Mouse (Mus musculus): ENCODE data around the gene Tfap4.
"Not testable (repeated sequence)": the region's sequence is repeated elsewhere in the genome, so short reads cannot be mapped to it uniquely, and the experiment has no call there.

Tfap4 gene

GRCm38 (mm10) chr16:4592909-4593875 is 33.5 kb upstream of the Tfap4 start:
- no peak for DNase-seq (ENCODE audit: low spot score)

DNA sequence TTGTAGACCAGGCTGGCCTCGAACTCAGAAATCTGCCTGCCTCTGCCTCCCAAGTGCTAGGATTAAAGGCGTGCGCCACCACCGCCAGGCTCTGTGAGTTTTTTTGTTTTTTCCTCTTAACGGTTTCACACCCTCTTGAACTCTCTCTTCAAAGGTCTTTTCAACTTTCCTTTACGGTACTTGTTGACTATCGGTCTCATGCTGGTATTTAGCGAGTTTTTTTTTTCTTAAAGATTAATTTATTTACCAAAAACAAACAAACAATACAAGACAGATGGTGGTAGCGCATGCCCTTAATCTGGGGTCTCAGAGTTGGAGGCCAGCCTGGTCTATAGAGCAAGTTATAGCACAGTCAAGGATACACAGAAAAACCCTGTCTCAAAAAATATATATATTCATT is 30.6 kb upstream of the Tfap4 start:
- DNase-seq (ENCODE audit: low spot score): no peak

- no peak for DNase-seq (ENCODE audit: low spot score)
Observed at GRCm38 (mm10) chr16:4587516-4588210, 28.0 kb upstream of the Tfap4 start.

DNA sequence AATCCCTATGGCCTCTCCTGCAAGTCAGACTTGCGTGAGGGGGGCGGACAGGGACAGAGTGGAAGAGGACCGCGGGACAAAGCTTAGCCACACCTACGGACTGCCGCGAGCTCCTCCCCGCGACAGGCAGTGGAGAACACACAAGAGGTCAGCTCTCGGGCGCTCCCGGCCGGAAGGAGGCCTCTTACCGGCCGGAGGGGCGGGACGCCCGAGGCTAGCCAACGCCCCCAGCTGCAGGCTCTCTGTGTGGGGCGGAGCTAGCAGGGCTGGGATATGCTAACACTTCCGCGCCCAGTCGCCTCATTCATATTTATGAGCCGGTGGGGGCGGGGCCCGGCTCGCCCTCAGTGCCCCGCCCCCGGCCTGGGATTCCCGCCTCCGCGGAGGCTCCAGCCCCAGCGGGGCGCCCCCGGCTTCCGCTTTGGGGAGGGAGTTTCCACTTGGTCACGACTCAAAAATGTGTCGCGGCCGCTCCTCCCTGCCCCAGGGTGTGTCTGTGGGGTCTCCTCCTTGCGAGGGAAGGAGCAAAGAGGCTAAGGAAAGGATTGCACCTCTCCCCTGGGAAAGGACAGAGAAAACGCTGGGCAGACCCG is 27.0 kb upstream of the Tfap4 start:
- DNase-seq (ENCODE audit: low spot score): peak; percentile 87

DNA sequence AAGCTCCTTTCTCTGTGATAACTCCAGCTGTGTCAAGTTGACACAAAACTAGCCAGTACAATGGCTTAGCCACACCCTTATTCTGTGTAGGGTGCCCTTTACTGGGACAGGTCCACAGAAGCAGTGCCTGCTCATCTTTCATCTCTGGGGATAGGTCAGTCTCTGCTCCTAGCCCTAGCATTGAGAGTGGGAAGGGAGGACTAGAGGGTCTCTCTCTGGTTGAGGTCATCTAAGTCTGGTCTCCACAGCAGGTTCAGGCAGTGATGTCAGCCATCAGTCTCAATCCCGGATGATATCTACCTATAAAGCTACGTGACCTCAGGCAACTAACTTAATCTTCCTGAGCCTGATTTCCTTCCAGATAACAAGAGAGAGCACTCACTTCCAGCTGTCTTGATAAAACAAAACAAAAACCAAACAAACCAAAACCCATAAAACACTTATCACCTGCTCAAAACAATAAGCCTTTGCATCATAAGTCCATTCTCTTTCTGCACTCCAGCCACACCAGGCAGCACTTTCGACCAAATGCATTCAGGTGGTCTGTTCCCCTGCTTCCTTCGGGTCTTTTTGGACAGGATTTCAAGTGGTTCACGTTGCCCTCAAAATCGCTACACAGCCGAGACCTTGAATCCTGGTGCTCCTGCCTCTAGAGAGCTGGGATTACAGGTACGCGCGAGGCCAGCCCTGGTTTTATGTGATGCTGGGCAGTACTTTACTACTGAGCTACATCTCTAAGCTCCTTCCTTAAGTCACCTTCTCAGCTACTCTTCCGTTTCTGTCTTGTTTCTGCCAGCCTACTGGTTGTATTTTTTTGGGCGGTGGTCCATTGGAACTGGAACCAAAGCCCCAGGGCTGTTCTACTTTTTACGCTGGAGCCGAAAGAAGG is 26.2 kb upstream of the Tfap4 start:
- DNase-seq (ENCODE audit: low spot score): no peak

GRCm38 (mm10) chr16:4584438-4584837 is 24.8 kb upstream of the Tfap4 start:
- DNase-seq (ENCODE audit: low spot score): no peak

- no peak for DNase-seq (ENCODE audit: low spot score)
Observed at GRCm38 (mm10) chr16:4583807-4584206, 24.2 kb upstream of the Tfap4 start.

- not testable (repeated sequence) for DNase-seq (ENCODE audit: low spot score)
Observed at GRCm38 (mm10) chr16:4581179-4581578, 21.5 kb upstream of the Tfap4 start.

DNA sequence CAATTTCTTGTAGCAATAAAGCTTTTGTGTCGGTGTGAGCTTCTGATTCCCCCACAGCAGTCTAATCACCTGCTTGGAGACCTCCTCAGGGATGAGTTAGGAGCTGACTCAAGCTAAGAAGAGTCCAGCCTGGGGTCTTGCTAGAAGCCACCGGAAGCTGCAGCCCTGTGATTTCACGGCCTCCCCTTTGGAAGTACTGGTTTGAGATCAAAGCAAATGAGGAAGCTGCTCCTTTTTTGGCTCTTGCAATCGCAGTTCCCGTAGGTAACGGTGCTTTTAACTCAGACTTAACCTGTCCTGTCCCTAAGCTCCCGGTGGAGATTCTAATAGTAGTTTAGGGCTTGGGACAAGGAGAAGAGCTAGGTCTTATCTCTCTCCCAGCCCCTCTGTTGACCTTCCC is 19.0 kb upstream of the Tfap4 start:
- no peak for DNase-seq (ENCODE audit: low spot score)

DNA sequence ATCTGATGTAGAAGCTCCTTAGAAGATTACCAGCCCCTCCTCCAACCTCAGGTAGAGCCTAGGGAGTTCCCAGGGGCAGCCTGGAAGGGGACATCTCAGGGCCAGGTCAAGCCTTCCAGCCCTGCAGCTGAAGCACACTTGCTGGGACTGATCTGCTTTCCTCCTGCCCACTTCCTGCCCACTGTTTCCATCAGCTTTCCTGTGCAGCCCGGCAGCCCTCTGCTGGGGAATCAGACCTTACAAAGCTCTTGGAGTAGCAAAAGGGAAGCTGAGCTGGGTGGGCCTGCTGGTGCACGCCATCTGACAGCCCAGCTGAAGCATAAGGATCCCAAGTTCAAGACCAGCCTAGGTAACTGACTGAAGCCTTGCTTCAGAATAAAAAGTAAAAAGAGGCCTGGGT is 17.2 kb upstream of the Tfap4 start:
- DNase-seq (ENCODE audit: low spot score): no peak

- DNase-seq (ENCODE audit: low spot score): no peak
Observed at GRCm38 (mm10) chr16:4576038-4576437, 16.4 kb upstream of the Tfap4 start.

DNA sequence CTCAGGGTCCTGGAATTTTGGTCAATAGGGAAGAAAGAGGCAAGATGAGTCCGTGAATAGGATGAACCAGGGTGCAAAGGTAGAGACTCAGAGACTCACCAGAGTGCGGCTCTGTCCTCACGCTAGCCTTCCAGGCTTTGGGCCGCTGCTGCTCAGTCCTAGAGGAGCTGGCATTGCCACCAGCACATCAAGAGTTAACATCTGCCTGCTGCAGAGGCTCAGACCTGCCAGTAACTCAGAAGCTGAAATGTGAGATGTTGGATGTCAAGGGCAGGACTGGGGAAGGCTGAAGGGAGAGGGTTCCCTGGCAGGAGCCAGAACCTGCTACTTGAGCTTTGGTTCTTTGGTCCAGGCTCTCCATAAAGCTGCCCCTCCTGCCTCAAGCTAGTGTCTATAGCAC is 11.1 kb upstream of the Tfap4 start:
- no peak for DNase-seq (ENCODE audit: low spot score)

DNA sequence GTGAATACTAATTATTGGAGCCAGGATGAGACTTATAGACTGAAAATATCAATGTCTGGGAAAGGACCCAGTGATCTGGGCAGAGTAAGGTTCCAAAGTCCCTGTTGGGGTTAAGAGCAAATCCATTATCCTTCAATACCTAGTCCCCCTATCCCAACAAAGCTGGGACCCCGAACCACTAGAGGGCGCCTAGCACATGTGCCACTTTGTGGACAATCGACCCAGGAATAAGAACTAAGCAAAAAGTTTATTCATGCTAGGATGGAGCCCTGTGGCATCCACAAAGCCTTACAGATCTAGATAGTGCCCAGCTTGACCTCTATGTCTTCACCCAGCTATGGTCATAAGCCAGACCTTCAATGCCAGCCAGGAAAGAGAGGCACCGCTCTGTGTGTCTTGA is 8.3 kb upstream of the Tfap4 start:
- peak; percentile 49 for DNase-seq (ENCODE audit: low spot score)

DNA sequence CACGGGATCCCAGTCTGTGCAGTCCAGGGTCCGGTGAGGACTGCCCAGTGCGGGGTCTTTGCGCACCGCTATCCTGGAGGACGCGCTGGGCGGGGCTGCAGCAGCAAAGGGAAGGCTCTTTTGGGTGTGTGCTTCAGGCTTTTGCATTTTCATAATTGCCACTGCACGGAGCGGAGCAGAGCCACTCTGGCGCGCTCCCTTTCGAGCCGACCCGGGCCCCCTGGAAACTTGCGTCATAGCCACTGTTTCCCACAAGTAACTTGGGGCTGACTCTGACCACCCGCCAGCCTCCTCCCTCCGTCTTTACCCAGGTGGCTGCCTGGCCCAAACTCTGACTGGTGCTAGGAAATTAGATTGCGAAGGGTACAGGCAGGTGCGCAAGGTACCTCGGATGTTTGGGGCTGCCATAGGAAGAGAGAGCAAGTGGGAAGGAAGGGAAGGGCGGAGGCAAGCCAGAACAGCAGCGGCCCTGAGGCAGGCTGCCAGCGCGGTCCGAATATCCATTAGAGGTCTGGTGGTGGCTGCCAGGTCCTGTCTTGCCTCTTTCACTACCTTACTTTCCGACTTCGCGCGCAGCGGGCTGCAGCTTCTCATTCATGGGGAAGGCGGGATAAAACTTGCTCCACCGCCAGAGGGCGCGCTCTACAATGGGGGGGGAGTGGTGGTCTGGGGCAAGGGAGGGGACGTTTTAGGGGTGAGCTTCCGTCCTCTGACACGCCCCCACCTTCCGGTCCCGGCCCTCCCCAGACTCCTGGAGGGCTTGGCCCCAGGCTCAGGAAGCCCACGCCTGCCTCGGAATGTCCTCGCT is 695 bp upstream of the Tfap4 start:
- DNase-seq (ENCODE audit: low spot score): peak; percentile 41

DNA sequence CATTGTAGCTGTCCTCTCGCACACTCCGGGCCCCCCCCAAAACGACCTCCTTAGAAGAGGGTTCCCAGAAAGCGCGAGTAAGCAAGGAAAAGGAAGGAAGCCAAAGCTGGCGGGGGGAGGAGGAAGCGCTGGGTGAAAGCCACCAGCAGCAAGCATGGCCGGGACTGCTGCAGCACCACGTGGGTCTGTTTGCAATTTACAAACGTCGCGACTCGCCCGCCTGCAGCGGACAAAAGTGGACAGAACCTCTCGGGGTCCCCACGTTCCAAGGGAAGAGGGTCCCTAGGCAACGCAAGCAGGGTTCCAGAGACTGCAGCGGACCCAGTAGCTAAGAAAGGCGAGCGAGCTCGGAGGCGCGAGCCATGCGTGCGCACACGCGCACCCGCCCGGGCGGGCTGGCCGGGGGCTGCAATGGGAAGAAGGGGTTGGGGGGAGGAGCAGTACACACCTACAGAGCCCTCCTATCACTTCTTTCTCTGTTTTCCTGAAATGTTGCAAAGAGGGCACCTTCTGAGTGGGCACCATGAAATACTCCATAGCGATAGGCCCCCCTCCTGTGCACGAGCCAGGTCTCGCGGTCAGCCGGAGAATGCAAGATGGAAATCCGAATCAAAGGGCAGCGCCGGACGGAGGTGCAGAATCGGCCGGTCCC is 548 bp downstream of the Tfap4 start:
- peak; percentile 25 for DNase-seq (ENCODE audit: low spot score)

DNA sequence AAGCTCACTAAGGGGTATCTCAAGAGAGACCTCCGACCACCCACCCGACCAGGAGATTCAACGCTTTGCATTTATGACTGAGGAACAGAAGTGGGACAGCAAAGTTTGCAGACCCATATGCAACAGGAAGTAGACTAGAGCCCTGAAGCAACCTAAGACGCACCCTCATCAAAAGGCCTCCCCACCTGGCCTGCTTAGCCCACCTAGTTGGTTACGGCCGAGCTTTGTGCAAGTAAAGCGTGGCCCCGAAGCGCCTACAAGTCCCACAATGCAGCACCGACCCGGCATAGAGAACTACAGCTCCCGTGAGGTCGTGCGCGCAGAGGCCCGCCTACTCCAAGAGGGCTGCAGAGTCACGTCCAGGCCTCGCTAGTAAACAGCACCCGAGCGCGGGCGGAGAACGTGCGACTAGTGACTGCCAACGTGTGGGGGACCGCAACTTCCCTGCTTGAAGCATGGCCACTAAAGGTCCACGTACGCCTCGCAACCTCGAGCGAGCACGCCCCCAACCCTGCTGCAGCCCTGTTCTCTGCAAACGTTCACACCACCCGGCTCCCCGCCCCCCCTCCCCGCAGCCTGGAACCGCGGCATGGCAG is 1.2 kb downstream of the Tfap4 start:
- peak; percentile 82 for DNase-seq (ENCODE audit: low spot score)

DNA sequence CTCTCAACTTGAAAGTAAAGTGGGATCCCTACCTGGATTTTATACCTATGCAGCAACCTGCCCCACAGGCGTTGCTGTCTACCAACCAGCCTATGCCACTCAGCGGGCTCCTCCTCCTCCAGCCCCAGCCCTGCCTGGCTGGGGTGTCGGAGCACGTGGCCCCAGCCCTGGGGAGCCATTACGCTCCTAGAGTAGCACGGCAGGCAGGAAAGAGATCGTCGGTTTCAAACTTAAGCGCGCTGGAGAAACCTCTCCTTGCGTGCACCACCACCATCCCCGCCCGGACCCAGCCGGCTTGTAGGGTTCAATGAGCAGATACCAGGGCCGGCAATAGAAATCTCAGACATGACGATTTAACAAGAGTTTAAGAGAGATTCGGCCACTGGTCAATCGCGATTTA is 1.7 kb downstream of the Tfap4 start:
- DNase-seq (ENCODE audit: low spot score): peak; percentile 51

DNA sequence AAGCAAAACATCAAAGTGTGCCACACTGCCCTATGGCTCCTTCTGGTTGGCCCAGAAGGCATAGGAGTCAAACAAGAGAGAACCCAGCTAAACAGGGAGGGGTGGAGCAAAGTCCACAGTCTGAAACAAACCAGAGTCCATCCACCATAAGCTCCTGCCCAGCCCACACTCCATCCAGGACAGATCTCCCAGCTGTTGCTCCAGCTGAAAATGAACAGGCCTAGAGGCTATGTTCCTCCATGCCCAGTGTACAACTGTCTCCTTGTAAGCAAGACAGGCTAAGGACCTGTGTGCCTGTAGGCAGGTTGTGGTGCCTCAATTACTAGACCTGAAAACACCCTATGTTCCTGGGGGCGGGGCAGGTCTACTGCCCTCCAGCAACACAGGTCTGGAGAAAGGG is 2.6 kb downstream of the Tfap4 start:
- DNase-seq (ENCODE audit: low spot score): no peak

GRCm38 (mm10) chr16:4555555-4555954 is 4.1 kb downstream of the Tfap4 start:
- DNase-seq (ENCODE audit: low spot score): no peak

All from spleen, adult 12 weeks (tissue).